Mouse (Mus musculus) layer of hippocampus, postnatal 10 days (tissue): Measurements from ENCODE around the gene Akap6. TPM values are rescaled to one million over a fixed set of nuclear protein-coding genes. Genes with fewer than 3 reads are reported as not detected.

Experiments used
- DNase-seq, 2 experiments: peaks; one replicate each; pipeline ENCODE4 v3.0.0; 2021; ENCODE audit warnings: low spot score in 2 of 2
- total RNA-seq, 2 experiments: library from RNA; stranded (reverse); gene quantifications; 2 replicates each; pipeline ENCODE4 v1.2.3; 2021

Gene Akap6
- total RNA-seq, 2 experiments from 2014 or later = 140 to 143 TPM

DNA sequence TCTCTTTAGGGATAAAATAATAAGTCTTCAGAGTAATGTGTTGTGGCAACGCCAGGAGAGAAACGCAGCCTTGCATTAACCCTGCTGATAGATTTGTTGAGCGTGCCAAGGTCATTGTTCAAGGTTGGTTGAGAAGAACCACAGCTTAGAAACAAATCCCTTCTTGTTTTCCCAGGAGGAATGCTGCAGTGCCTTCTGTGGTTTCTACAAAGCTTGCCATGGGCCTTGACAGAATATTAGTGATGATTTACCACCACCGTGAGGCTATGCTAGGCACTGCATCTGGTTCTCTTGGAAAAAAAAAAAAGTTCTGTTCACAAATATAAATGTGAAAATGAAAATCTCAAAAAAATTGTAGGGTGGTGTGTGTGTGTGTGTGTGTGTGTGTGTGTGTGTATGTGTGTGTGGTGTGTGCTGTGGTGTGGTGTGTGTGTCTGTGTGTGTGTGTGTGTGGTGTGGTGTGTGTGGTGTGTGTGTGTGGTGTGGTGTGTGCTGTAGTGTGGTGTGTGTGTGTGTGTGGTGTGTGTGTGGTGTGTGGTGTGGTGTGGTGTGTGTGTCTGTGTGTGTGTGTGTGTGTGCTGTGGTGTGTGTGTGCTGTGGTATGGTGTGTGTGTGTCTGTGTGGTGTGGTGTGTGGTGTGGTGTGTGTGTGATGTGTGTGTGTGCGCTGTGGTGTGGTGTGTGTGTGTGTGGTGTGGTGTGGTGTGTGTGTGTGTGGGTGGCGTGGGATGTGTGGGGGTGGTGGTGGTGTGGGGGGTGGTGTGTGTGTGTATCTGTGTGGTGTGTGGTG, 196.7 kb downstream of the Akap6 start:
- DNase-seq = peak; percentile 56 to 64

DNA sequence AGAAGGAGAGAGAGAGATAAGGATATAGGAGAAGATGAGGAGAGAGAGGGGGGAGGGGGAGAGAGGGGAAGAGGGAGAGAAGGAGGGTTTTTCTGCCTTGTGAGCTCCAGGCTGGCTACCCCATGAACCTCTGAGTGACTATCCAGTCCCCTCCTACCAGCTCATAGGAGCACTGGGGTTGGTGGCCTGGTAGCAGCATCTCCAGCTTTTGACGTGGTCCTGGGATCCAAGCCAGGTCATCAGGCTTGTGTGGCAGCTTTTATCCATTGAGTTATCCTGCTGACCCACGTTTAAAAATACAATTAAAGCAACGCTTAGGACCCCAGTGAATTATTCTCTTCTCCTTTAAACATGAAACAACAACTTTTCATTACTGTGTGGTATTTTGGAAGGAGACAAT, 197.6 kb downstream of the Akap6 start:
- DNase-seq = no peak

DNA sequence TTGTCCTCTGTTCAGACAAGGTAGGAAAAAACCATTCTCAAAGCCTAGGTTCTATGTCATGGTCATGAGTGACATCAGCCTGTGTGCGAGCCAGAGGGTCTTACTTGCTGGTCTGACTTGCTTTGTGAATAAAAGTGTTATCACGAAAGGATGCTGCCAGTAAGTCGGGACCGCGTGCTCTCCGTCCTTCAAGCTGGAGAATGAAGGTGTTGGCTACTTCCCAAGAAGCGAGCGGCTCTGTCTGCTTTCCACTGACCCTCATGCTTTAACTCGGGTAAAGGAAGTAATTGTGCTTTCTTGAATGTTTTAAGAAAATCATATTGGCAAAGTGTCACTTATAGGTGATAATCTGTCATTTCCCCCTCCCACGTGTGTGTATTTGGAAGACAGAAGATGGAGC, 198.9 kb downstream of the Akap6 start:
- no peak for DNase-seq

DNA sequence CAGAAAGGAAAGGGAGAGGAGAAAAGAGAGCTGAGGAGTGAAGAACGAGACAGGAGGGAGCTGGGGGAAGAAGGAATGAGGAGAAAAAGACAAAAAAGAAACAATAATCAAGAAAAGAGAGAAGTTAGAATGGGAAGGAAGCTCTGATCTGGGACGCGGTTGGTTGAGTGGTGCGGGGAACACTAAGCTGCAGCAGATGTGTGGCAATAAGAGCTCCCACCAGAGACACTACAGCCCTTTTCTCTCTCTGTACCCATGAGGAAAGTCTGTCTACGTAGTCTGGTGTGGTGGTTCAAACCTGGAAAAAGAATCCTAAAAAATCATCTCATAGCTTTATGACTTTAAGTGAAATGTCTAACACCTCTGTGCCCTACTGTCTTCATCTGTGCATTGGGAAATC, 204.9 kb downstream of the Akap6 start:
- no peak for DNase-seq

DNA sequence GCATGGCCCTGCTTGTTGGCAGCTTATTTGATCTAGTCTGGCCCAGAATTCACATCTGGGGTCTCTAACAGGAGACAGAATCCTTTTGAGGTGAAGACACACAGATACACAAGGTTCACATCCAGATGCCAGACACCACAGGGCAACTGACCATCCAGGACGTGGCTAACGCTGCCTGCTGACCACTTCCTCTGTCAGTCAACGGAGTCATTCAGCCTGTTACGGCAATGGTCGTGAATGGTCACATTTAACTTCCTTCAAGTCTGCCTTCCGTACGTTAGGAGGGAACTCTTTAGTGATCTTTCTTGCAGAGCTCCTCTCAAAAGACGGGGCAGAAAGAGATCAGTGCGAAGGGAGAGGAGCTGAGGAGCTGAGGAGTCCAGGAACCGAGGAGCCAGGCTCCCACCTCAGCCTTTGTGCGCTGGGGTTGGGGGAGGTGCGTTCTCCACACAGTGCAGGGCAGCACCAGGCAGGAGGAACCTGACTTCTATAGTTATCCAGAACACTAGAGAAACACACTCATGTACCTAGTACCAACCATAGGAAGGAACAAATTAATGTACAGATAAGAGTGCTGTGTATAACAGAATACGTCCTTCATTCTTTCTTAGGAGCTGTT, 209.4 kb downstream of the Akap6 start:
- DNase-seq = no peak

DNA sequence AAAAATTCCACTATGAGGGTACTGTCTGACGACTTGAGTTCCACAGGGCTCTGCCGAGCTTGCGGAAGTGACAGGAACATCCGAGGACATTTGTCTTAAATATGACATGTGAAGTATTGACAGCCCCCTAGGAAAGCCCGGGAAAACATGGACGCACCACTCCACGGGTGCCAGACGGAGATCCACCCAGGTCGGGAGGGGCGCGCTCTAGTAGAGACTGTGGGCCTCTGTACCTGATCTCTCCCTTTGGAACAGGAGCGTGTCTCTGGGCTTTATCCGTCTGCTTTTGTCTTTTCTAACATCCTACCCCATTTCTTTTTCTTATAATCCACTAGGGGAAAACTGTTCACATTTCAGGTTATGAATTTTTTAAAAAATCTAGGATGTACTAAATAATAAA, 211.2 kb downstream of the Akap6 start:
- no peak for DNase-seq

DNA sequence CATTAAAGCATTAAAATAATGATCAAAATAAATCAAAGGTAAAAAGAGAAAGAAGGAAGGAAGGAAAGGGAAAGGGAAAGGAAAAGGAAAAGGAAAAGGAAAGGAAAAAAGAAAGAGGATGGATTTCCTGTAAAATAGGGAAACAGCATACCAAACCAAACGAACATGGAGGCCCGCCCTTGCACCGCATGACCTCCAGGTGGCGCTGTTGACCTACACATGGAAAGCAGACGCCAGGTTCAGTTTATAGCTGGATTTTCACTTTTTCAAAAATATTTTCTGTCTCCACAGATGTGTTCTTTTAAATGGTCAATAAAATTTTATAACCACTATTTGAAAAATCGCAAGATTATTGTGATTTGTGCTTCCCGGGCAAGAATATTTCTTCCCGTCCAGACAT, 211.6 kb downstream of the Akap6 start:
- peak; percentile 86 to 87 for DNase-seq

DNA sequence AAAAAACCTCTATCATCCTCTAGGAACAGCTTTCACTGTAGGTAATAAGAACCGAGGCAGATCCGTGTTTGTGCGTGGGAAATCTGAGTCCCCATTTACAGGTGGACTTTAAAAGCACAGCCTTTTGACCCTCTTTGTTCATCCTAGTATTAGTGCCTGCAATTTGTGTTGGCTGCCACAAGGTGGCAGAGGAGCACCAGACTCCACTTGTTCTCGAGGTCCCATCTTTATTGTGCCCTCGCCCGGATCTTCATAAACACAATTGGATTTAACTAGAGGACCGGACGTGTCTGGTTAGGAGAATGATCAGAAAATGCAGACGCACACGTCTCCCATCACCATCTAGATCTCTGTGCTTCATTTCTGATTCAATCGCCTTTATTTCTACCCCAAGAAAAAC, 219.8 kb downstream of the Akap6 start:
- DNase-seq = peak; percentile 40 to 56

DNA sequence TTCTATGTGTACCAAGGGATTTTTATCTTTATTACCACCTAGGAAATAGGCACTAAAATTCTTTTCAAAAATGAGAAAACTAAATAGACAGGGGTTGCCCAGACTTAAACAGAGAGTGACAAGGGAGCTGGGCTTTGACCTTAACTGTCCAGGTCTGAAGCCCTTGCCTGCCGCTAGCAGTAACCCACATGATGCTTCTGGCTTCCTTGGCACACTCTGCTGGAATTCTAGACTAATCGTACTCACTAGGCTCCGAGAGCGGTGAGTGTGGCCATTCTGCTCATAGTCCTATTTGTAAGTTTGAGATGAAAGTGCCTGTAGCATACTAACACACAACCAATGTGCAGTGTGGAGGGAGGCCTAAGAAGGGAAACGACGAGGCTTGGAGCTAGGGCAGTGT, 223.3 kb downstream of the Akap6 start:
- DNase-seq = no peak

DNA sequence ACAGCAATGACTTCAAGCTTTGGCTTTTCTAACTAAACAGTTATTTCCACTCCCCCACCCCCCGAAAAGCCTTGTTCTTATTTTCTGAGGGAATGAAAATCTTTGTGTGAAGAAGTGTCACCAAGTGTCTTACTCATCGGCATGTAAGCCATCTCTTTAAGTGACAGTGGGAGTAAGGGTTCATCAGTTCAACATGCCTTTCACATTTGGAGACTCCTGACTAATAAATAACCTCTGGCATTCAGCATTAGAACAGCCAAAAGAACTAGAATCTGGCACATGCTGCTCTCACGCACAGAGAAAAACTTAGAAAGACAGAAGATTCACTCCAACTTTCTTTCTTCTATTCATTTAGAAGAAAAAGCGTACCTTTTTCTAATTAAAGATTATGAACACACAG, 226.3 kb downstream of the Akap6 start:
- no peak for DNase-seq

DNA sequence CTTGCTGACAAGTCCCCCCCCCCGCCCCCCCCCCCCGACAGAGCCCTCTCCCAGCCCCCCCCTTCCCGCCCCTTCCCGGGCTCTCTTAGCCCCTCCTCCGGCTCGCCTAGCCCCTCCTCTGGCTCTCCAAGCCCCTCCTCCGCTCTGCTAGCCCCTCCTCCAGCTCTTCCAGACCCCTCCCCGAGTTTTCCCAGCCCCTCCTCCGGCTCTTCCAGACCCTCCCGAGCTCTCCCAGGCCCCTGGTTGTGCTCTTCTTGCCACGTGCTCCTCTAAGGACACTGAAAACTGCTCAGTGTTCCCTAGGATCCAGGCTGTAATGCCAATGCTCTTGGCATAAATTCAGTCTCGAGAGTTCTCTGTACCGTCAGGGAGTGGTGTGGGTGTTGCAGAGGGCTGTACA, 234.6 kb downstream of the Akap6 start:
- DNase-seq = no peak

DNA sequence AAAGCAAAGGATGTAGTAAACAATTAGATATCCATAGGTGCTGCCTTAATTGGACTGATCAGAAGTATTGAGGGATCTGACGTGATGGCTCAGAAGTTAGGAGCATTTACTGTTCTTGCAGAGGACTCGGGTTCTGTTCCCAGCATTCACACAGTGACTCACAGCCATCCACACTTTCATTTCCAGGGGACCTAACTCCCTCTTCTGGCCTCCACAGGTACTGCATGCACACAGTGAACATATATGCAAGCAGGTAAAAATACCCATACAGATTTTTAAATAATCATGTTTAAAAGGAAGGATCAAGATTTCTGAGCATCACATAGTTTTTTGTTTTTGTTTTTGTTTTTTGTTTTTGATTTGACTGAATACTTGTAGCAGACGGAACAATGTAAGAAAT, 235.8 kb downstream of the Akap6 start:
- DNase-seq = no peak

DNA sequence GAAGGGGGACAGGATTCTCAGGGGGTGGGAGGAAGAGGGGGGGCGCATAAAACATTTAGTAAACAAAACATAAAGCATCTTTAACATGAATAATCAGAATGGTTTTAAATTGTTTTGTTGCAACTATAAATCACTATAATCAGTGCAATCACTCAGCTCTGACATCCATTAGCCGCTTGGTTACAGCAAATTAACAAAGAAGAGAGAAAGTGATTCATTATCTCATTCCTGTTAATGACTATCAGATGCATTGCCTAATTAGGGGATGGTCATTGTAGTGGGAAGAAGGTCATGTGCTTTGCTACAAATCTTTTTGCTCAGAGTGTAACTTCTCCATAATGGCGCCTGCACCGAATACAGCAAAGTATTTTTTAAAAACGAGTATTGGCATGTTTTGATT, 239.6 kb downstream of the Akap6 start:
- DNase-seq = no peak

DNA sequence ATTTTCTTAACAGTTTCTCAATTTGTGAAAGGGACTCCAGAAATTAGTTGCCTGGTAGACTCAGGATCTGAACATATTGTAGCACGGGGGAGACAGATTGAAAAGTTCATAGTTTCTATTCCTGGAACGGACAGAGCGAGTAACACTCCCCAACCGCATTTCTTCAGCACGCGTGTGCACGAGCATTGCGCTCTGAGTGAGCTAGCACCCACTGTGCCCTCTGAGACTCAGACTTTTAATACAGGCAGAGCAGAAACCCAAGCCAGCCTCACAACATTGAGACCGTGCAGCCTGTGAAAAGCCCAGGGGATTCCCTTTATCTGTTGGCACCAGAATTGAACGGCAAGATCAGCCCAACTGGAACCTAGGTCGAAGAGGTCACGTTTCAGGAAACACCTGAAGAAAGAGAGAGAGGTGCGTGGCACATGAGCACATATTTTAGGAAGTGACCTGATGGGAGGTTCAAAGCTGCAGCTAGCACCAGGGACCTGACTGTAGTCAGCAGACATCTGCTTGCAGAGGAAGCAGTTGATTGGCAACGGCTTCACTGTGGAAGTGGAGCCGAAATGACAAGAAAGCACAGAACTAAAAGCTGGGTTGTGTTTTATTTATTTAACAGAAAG, 240.3 kb downstream of the Akap6 start:
- no peak for DNase-seq

DNA sequence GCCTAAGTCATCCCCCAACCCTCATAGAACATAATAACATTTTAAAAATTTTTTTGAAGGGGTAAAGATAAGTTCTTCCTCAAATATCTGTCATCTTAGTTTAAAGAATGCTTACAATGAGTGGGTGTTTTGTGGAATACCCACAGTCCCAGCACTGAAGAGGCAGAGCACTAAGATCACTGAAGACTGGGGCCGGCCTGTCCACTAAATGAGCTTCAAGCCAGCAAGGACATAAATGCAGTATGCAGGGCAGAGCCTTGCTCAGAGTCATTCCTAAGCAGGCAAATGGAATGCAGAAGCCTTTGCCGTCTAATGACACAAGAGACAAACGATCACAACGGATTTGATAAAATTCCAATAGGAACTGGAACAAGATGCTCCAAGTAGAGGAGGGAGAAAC, 242.8 kb downstream of the Akap6 start:
- DNase-seq = no peak

DNA sequence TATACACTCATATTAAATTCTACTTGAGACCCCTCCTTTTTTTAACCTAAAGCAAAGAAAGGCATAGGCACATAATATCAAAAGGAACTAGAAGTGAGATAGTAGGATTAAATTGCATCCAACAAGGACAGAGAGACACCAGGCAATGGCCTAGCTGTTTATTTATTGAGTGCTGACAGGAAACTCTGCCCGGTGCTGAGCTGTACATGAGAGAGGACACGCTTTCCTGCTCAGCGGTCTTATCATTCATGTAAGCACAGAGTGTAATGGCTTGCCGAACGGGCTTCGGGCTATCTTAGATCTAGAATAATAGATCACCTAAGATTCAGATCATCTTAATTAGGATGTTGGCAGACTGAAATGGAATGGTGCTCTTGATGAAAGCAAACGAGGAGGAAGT, 245.1 kb downstream of the Akap6 start:
- no peak for DNase-seq

DNA sequence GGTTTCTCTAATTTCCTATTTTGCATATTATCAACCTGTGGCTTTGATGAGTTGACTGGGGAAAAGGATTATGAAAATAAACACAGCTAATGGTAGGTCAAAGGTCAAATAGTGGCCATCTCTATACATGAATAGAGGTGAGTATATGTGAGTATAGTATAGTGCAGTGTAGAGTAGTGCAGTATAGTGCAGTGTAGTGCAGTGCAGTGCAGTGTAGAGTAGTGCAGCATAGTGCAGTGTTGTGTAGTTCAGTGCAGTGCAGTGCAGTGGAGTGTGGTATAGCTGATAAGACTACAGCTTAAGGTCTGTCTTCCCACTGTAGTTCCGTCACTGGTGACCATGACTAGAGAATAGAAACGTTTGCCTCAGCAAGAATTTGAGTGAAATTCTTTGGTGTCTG, 245.8 kb downstream of the Akap6 start:
- DNase-seq = no peak

DNA sequence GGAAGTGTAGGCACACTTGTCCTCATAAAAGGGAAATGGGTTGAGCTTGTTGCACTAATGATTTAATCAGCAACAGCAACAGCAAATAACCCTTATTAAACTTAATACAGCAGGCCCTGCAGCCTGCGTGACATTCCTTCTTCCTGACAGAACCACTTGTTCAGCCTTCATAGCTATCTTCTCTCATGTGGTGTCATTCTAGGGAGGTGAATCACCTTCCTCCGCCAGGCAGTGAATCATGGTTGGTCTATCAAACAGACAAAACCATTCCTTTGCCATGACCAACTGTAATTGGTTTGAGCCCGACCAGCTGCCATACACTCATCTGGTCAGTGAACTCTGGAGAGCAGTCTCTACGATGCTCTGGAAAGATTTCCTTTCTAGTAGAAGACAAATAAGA, 251.5 kb downstream of the Akap6 start:
- DNase-seq = no peak

DNA sequence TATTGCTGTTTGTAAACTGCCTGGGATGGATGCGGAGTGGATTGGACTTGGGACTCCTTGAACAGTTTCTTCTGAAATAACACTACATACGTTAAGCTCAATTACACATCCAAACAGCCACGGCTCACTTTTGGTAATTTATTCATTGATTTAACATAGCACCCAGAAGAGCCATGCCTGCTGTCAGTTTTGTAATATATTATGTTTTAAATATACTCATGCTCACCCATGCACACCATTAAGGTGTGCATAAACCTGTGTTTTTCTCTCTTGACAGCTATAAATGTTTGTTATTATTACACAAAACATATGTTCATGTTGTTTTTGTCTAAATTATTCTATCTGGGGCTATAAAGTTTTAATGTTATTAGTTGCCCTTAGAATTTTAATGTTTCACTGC, 258.4 kb downstream of the Akap6 start:
- no peak for DNase-seq

DNA sequence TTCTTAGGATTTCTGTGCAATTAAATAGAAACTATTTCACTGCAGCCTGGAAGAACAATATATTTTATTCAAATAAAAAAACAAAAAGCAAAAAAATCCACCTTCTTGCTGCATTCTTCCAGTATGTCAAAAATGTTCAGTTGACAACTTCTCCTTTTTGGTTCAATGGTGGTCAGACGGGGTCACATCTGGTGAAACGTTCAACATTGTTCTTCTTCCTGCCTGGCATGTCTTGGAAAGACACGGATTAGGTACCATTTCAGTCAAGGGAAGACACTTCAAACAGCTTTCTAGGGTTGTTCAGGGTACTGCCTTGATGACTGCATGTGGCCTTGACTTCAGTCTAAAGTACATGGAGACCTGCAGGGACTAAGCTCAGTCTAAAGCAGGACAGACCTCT, 258.8 kb downstream of the Akap6 start:
- DNase-seq = no peak

DNA sequence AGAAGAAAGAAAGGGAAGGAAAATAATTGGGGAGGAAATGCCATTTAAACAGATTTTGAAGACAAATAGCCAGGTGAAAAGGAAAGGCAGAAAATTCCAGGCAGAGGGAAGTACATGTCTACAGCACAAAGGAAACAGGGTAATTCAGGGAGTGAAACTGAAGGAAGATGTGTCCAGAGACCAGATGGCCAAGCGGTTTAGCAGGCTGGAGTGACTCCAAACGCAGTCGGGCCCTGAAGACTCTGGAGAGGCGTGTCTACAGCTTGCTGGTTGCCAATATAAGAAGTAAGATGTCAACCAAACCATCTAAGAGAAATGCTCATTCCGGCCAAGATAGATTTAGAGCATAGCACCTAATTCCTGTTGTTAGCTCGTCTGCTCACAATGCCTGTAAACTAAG, 292.6 kb downstream of the Akap6 start:
- no peak for DNase-seq

DNA sequence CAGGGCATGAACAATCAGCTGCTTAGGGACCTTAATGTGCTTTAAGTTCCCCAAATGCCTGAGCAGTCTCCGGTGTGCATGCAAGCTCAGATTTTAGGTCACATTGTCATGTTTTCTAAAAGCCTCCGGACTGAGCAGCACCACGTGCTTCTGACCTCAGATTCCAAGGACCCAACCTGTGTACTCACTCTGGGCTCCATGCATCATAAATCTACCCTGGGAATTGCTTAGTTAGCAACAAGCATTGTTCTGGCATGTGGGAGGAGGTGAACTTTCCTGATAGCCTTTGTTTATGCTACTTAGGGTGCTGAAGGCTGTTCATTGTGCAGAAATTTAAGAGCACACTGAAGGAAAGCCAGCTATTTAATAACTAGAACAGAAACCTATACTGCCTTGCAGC, 313.2 kb downstream of the Akap6 start:
- DNase-seq = no peak

DNA sequence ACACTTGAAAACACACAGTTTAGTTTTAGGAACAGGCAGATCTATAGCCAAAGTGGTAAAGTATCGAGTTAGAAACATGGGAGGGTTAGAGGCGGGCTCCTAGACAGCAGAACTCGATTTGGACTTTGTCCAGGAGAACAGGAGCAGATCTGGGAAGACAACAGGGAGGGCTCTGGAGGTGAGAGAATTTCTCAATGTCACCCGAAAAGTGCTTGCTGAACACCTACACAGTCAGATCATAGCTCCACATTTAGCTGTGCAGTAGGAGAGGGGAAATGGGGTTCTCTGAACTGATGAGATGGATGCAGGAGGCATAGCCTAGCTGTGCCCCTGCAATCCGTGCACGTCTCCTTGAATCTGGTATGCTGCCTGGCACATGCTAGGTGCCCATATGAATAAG, 315.4 kb downstream of the Akap6 start:
- no peak for DNase-seq
